Mouse (Mus musculus): ENCODE data around the gene Trim40.

Gene Trim40

DNA sequence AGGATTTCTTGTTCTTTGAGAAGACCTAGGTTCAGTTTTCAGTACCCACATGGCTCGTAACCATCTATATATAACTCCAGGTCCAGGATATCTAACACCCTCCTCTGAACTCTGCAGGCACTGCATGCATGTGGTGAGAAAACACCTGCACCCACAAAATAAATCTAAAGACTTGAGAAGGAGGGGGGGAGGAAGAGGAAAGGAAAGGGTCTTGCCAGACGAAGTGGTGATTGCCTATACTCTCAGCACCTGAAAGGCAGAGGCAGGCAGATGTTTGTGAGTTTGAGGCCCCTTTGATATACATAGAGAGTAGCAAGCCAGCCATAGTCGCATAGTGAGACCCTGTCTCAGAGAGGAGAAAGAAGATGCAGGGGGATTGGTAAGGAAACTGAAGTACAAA lies 50.0 kb downstream of the Trim40 start:
- no peak for DNase-seq (ENCODE audit: low spot score)

DNA sequence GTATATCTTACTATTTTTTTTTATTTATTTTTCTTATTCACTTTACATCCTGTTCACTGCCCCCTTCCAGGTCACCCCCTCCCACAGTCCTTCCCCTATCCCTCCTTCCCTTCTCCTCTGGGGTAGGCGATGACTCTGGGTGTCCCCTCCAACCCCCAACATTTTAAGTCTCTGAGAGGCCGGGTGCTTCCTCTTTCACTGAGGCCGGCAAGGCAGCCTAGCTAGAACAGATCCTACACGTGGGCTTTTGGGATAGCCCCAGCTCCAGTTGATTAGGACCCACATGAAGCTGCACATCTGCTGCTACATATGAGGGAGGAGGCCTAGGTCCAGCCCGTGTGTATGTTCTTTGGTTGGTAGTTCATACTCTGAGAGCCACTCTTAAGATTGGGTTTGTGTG lies 50.9 kb downstream of the Trim40 start:
- no peak for DNase-seq (ENCODE audit: low spot score)

DNA sequence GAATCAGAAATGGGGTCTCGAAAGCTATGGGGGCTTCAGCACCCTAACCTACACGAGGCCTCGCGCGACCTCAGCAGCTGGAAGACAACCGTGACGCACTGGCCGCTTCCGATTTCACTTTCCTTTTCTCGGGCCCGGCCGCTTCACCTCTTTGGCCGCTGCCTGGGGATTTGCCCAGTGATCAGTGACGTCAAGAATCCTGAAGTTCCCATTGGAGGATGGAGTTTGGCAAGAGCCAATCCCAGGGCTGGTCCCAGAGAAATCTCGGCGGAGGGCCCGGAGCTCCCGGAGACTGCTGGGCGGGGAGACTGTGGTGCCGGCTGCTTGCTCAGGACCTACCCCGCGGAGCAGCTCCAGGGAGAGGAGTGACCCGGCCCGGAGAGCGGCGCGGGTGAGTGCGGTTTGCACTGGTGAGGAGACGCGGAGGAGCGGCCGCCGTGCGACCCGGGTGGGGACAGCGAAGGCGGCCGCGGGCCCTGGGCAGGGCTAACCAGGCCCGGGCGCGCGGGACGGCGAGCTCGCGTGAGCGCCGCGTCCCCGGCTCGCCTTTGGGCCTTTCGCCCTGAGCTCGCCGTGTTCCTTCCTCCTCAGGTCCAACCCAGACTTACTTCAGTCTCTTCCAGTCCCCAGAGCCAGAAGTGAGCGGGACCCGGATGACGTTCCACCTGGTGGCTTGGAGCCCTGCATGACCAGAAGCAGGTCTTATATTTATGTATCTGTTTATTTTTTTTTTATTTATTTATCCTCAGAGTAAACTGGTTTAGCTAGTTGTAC lies 52.9 kb downstream of the Trim40 start, which contains the start of gene Trim26:
TSS of gene Trim26 (plus strand) at position 261 of the 774 bp plus-strand sequence.
- peak; percentile 95 for DNase-seq (ENCODE audit: low spot score)

GRCm38 (mm10) chr17:36836427-36836812 lies 53.5 kb downstream of the Trim40 start:
- no peak for DNase-seq (ENCODE audit: low spot score)

DNA sequence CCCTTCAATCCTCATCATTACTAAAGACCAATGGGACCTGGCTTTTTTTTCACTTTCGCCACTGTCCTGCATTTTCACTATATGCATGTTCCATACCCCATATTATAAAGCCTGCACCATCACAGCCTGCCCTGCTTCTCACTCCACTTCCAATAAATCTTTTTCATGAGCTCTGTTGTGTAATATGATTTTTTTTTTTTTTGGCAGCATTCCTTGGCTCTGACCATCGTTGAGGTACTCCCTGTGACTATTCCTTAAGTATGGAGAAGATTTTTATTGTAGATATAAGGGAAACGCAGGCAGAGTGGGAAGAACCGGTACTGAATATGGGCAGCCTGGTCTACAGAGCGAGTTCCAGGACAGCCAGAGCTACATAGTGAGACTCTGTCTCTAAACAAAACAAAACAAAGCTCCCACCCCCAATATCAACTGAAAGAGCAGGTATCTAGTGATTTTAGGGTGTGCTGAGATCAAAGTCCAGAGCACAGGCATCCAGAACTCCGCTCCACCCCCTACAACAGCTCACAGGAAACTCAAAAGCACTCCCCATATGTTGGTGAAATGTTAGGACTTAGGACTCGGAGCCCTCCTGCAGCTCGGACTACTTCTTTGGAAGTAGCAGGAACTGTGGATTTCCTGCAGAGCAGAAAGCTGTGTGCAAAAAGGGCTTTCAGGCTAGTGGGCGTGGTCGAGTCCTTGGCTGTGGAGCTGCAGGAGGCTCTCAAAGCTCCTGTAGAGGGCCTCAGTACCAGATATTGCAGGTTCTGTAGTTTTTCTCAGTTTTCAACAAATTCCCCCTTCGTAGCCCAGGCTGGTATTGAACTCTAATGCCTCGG lies 54.1 kb downstream of the Trim40 start:
- peak; percentile 45 for DNase-seq (ENCODE audit: low spot score)

GRCm38 (mm10) chr17:36832694-36833093 lies 57.2 kb downstream of the Trim40 start:
- no peak for DNase-seq (ENCODE audit: low spot score)

All from spleen, adult 12 weeks (tissue).